Mouse (Mus musculus) bone marrow macrophage, adult 2 months (primary cell): ENCODE measurements around the gene Plac8. TPM values are rescaled to one million over a fixed set of nuclear protein-coding genes. Genes with fewer than 3 reads are reported as not detected.
A peak's percentile ranks its signal among the peaks of the same experiment; 100 is the strongest.

Experiments
- H3K27ac ChIP-seq: 2 replicates; pipeline ENCODE4 v1.5.1; 2012; ENCODE audit warnings: low read depth, low read length; ENCODE audit not compliant: insufficient read depth
- H3K4me1 ChIP-seq: 2 replicates; pipeline ENCODE4 v1.6.1; 2012; ENCODE audit warnings: low read length; ENCODE audit not compliant: control insufficient read depth, insufficient read depth
- H3K4me3 ChIP-seq: 2 replicates; pipeline ENCODE4 v1.5.1; 2012; ENCODE audit warnings: mild to moderate bottlenecking, low read length, moderate library complexity; ENCODE audit not compliant: insufficient read depth
- CTCF ChIP-seq: IDR thresholded peaks from 2 replicates; pipeline ENCODE4 v1.5.1; 2012; ENCODE audit warnings: low read depth, mild to moderate bottlenecking, low read length, moderate library complexity
- POLR2A ChIP-seq: IDR thresholded peaks from 2 replicates; pipeline ENCODE4 v1.6.1; 2012; ENCODE audit warnings: mild to moderate bottlenecking, low read depth, low read length, borderline replicate concordance
- polyA plus RNA-seq: library from polyadenylated mRNA; stranded (reverse); fragments of >200 nt; gene quantifications from 2 replicates; pipeline ENCODE4 v1.2.4, GENCODE M21; 2012; ENCODE audit not compliant: missing spikeins, insufficient read depth, insufficient read length

Plac8 gene
- polyA plus RNA-seq, 1 experiment, result 3.5 TPM

DNA sequence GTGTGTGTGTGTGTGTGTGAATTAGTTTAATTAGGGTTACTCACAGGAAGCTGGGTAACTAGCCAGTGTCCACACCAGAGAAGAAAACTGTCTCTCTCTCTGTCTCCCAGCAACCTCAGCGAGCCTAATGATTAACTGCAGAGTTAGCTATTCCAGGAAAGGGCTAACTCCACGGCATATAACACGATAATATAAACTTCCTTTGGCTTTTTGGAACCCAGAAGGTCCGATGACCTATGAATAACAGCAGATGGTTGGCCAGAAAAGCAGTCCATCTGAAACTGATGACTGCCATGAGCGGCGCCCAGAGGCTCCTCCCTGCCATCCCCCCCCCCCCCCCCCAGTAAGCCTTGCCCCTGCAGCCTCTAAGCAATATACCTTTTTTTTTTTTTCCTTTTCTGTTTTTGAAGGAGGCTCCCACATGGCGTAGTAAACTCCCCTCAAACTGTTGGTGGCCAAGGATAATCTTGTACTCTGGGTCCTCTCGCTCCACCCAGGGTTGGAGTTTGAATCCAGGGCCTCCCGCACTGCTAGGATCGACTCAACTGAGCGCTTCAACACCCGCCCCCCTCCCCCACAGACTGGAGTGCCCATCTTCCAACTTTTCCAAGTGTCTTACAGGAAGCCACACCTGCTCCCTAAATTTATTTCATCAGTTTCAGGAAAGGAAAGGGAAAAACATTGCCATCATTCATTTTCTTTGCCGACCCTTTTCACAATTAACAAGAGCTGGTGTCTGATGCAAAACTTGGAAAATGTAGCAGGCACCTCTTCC is 4.6 kb downstream of the Plac8 start:
- Histone ChIP-seq H3K4me1 (peaks cover 16% of the 10 kb centered on the region), H3K4me3 (no peak overlapping the region), H3K27ac (no peak overlapping the region)
- TF ChIP-seq POLR2A (no peak), CTCF (no peak)

GRCm38 (mm10) chr5:100566798-100567197 is 5.2 kb downstream of the Plac8 start:
- Histone ChIP-seq H3K4me1 (peaks cover 16% of the 10 kb centered on the region), H3K4me3 (no peak overlapping the region), H3K27ac (no peak overlapping the region)
- TF ChIP-seq CTCF (no peak), POLR2A (no peak)

GRCm38 (mm10) chr5:100562702-100563101 is 9.3 kb downstream of the Plac8 start:
- no peak overlapping the region for H3K4me3 ChIP-seq

GRCm38 (mm10) chr5:100559357-100559756 is 12.7 kb downstream of the Plac8 start:
- Histone ChIP-seq H3K27ac (no peak overlapping the region), H3K4me1 (peaks cover 12% of the 10 kb centered on the region), H3K4me3 (no peak overlapping the region)
- no peak for TF ChIP-seq CTCF
- no peak for TF ChIP-seq POLR2A

More at GRCm38 (mm10) chr5:100562702-100563101, 9.3 kb downstream of the Plac8 start:
- TF ChIP-seq POLR2A, result no peak
- TF ChIP-seq CTCF, result no peak
- no peak overlapping the region for H3K27ac ChIP-seq
- H3K4me1 ChIP-seq, result peaks cover 8% of the 10 kb centered on the region

GRCm38 (mm10) chr5:100558783-100559182 is 13.3 kb downstream of the Plac8 start:
- no peak for TF ChIP-seq CTCF
- TF ChIP-seq POLR2A, result no peak
- no peak overlapping the region for H3K4me3 ChIP-seq
- H3K4me1 ChIP-seq, result peaks cover 12% of the 10 kb centered on the region
- H3K27ac ChIP-seq, result no peak overlapping the region

GRCm38 (mm10) chr5:100557537-100557936 is 14.5 kb downstream of the Plac8 start:
- H3K27ac ChIP-seq, result no peak overlapping the region; the same call in 1 of the 2 replicates
- H3K4me1 ChIP-seq, result peaks cover 12% of the 10 kb centered on the region
- H3K4me3 ChIP-seq, result peak overlapping the region; percentile 47
- no peak for TF ChIP-seq CTCF
- TF ChIP-seq POLR2A, result no peak

- peak overlapping the region; percentile 47 for H3K4me3 ChIP-seq
- H3K4me1 ChIP-seq, result peaks cover 12% of the 10 kb centered on the region
- H3K27ac ChIP-seq, result peak overlapping the region; percentile 41
- TF ChIP-seq CTCF, result no peak
- TF ChIP-seq POLR2A, result no peak
These were observed 15.0 kb downstream of the Plac8 start for GRCm38 (mm10) chr5:100557019-100557418.

- H3K27ac ChIP-seq, result no peak overlapping the region
- H3K4me1 ChIP-seq, result peaks cover 12% of the 10 kb centered on the region
- TF ChIP-seq POLR2A, result no peak
- no peak for TF ChIP-seq CTCF
- H3K4me3 ChIP-seq, result no peak overlapping the region
These were observed 18.6 kb downstream of the Plac8 start for GRCm38 (mm10) chr5:100553426-100553825.

DNA sequence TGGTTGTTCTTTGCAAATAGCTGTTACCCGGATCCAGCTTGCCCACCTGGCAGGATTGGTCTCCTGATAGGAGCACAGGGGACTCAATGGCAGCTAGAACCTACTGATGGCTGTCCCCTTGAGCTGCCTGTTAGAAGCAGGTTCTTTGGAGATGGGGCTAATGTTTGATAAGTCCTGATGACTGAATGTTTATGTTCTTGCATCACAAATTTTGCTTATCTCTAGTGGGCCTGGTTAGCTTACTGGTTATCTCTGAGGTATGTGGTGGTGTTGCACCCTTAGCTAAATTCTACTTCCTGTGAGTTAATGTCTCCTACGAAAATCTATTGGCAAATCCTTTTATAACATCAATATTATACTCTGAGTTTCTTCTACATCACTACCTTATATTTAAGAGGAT is 20.1 kb downstream of the Plac8 start:
- TF ChIP-seq CTCF, result no peak
- no peak for TF ChIP-seq POLR2A
- no peak overlapping the region for H3K4me3 ChIP-seq
- peaks cover 5% of the 10 kb centered on the region for H3K4me1 ChIP-seq
- H3K27ac ChIP-seq, result no peak overlapping the region

DNA sequence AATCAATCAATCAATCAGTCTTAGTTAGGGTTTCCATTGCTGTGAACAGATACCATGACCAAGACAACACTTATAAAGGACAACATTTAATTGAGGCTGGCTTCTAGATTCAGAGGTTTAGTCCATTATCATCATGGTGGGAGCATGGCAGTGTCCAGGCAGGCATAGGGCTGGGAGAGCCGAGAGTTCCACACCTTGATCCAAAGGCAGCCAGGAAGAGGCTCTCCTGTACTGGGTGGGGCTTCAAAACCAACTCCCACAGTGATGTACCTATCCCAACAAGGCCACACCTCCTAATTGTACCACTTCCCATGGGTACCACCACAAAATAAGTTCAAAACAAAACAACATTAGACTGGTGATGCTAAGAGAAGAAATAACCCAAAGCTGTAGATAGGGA is 21.9 kb downstream of the Plac8 start:
- no peak for TF ChIP-seq POLR2A
- TF ChIP-seq CTCF, result no peak
- Histone ChIP-seq H3K4me3 (no peak overlapping the region), H3K27ac (no peak overlapping the region), H3K4me1 (no peaks in the 10 kb centered on the region)
